Mouse (Mus musculus): ENCODE measurements at regions not wholly inside any gene's neighbourhood (a gene's known extent, or its start where the extent isn't known, plus 50 kb on each side); places are given as distances from the start of the nearest gene placed in this dataset.

- TF ChIP-seq CTCF (IDR thresholded peaks at IDR 0.05) = no peak
- TF ChIP-seq EP300 (IDR thresholded peaks at IDR 0.05) = no peak
These were observed 288.6 kb downstream of the Cyp26b1 start for GRCm38 (mm10) chr6:84305093-84305492.

Data from lung, postnatal 0 days (tissue).